Mouse (Mus musculus) olfactory bulb, adult 2 months (tissue): ENCODE results near the gene Nova1.

Experiments
- CTCF ChIP-seq: fragments of 200-500 bp; IDR thresholded peaks from 2 replicates; pipeline ENCODE4 v1.5.1; 2012; ENCODE audit warnings: low read depth, mild to moderate bottlenecking, low read length, moderate library complexity; ENCODE audit not compliant: insufficient read depth
- POLR2A ChIP-seq: fragments of 200-500 bp; IDR thresholded peaks from 2 replicates; pipeline ENCODE4 v1.6.1; 2012; ENCODE audit warnings: mild to moderate bottlenecking, low read depth, low read length, moderate library complexity; ENCODE audit not compliant: insufficient read depth

DNA sequence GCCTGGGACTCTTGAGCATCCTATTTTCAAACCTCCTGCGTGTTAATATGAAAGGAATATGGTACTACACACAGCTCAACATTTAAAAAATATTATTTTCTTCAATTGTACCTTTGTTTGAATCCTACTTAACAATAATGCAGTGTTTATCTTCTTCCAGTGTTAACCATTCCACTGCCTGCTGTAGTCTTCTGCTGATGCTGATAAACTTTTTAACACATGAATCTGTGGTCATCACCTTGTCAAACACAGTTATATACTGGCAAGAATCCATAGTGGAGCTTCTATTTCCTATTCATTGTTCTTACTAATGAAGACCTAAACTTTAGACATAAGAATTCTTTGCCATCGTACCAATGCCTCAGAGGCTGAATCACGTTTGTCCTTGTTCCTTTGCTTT is 65.6 kb downstream of the Nova1 start:
- TF ChIP-seq POLR2A (no peak), CTCF (no peak)
